Mouse (Mus musculus) cerebellum, adult 2 months (tissue): ENCODE measurements around the gene Neurl1b. TPM values are rescaled to one million over a fixed set of nuclear protein-coding genes. Genes with fewer than 3 reads are reported as not detected.

Experiments
- DNase-seq, 2 experiments: peaks; one replicate each; pipeline ENCODE4 v3.0.0; 2021
- H3K27ac ChIP-seq: fragments of 200-500 bp; 2 replicates; pipeline ENCODE4 v1.5.1; 2012; ENCODE audit warnings: low read length, control low read depth, inconsistent platforms; ENCODE audit not compliant: insufficient read depth
- H3K27me3 ChIP-seq: fragments of 200-500 bp; 2 replicates; pipeline ENCODE4 v1.6.1; 2012; ENCODE audit warnings: inconsistent platforms, mild to moderate bottlenecking, low read length, moderate library complexity; ENCODE audit not compliant: control insufficient read depth, insufficient read depth
- H3K4me1 ChIP-seq: fragments of 200-500 bp; 2 replicates; pipeline ENCODE4 v1.6.1; 2011; ENCODE audit warnings: low read length; ENCODE audit not compliant: control insufficient read depth, insufficient read depth
- H3K4me3 ChIP-seq: fragments of 200-500 bp; replicated peaks from 2 replicates; pipeline ENCODE3; 2011; ENCODE audit warnings: mild to moderate bottlenecking, low read depth, low read length, control low read depth; ENCODE audit not compliant: insufficient read depth
- CTCF ChIP-seq: fragments of 200-500 bp; IDR thresholded peaks from 2 replicates; pipeline ENCODE4 v1.5.1; 2011; ENCODE audit warnings: low read depth, mild to moderate bottlenecking, control low read depth, low read length, moderate library complexity, borderline replicate concordance; ENCODE audit not compliant: insufficient read depth
- POLR2A ChIP-seq: fragments of 200-500 bp; IDR thresholded peaks from 2 replicates; pipeline ENCODE4 v1.6.1; 2011; ENCODE audit warnings: low read length, control low read depth, borderline replicate concordance; ENCODE audit not compliant: insufficient read depth
- WGBS: fragments of 180-500 bp; shearing (Covaris S2); methylation state at CpG from one replicate; pipeline ENCODE4 v1.1.7; 2018; 5-methylcytosine and 5-hydroxymethylcytosine counted together
- polyA plus RNA-seq: library from polyadenylated mRNA; depleted of rRNA; stranded (reverse); fragments of >200 nt; gene quantifications from 2 replicates; pipeline ENCODE4 v1.2.3, GENCODE M21; 2012

Neurl1b gene
- polyA plus RNA-seq, 1 experiment: 1.1 TPM

- WGBS: 39% methylated on average over 6 of the region's 6 CpGs
- H3K4me3 ChIP-seq: no peak overlapping the region
- H3K4me1 ChIP-seq: no peaks in the 10 kb centered on the region
- H3K27me3 ChIP-seq: no peaks in the 10 kb centered on the region
- no peak overlapping the region for H3K27ac ChIP-seq
- peak in 1 of 2 experiments; percentile 18 for DNase-seq
- TF ChIP-seq CTCF: no peak
- no peak for TF ChIP-seq POLR2A
These were observed 65.0 kb downstream of the Neurl1b start for GRCm38 (mm10) chr17:26479619-26480018.

GRCm38 (mm10) chr17:26480956-26481355, 66.3 kb downstream of the Neurl1b start:
- WGBS: 98% methylated on average over 4 of the region's 4 CpGs
- Histone ChIP-seq H3K4me1 (no peaks in the 10 kb centered on the region), H3K4me3 (no peak overlapping the region), H3K27ac (no peak overlapping the region), H3K27me3 (no peaks in the 10 kb centered on the region)
- TF ChIP-seq POLR2A (no peak), CTCF (no peak)
- DNase-seq: no peak

- no peaks in the 10 kb centered on the region for H3K27me3 ChIP-seq
- H3K27ac ChIP-seq: no peak overlapping the region
- H3K4me1 ChIP-seq: no peaks in the 10 kb centered on the region
- 79% methylated on average over 14 of the region's 14 CpGs for WGBS
- no peak for DNase-seq
- no peak for TF ChIP-seq CTCF
- H3K4me3 ChIP-seq: no peak overlapping the region
These were observed 70.2 kb downstream of the Neurl1b start for GRCm38 (mm10) chr17:26484626-26485421.

GRCm38 (mm10) chr17:26487266-26487665, 72.6 kb downstream of the Neurl1b start:
- no peaks in the 10 kb centered on the region for H3K27me3 ChIP-seq
- TF ChIP-seq POLR2A: no peak
- no peak for TF ChIP-seq CTCF
- no peak overlapping the region for H3K27ac ChIP-seq
- H3K4me1 ChIP-seq: peaks cover 8% of the 10 kb centered on the region
- 47% methylated on average over 5 of the region's 5 CpGs for WGBS
- no peak for DNase-seq
- H3K4me3 ChIP-seq: no peak overlapping the region

- peaks cover 8% of the 10 kb centered on the region for H3K4me1 ChIP-seq
- no peak for TF ChIP-seq POLR2A
- TF ChIP-seq CTCF: no peak
- DNase-seq: no peak
- WGBS: 97% methylated on average over 4 of the region's 4 CpGs
- no peak overlapping the region for H3K27ac ChIP-seq
- no peaks in the 10 kb centered on the region for H3K27me3 ChIP-seq
- no peak overlapping the region for H3K4me3 ChIP-seq
These were observed 73.3 kb downstream of the Neurl1b start for GRCm38 (mm10) chr17:26487917-26488316.

GRCm38 (mm10) chr17:26488711-26489403, 74.2 kb downstream of the Neurl1b start:
- Histone ChIP-seq H3K27ac (no peak overlapping the region), H3K4me1 (peaks cover 8% of the 10 kb centered on the region), H3K4me3 (no peak overlapping the region), H3K27me3 (no peaks in the 10 kb centered on the region)
- 72% methylated on average over 8 of the region's 8 CpGs for WGBS
- no peak for TF ChIP-seq CTCF
- no peak for TF ChIP-seq POLR2A
- DNase-seq: no peak

GRCm38 (mm10) chr17:26490072-26490471, 75.4 kb downstream of the Neurl1b start:
- Histone ChIP-seq H3K4me3 (no peak overlapping the region), H3K27ac (no peak overlapping the region), H3K27me3 (no peaks in the 10 kb centered on the region), H3K4me1 (peaks cover 8% of the 10 kb centered on the region)
- no peak for DNase-seq
- 92% methylated on average over 10 of the region's 10 CpGs for WGBS
- TF ChIP-seq POLR2A: no peak
- no peak for TF ChIP-seq CTCF

- DNase-seq: peak; percentile 66 to 75
- 6% methylated on average over 2 of the region's 2 CpGs for WGBS
- Histone ChIP-seq H3K4me3 (no peak overlapping the region), H3K4me1 (peaks cover 8% of the 10 kb centered on the region), H3K27ac (peak overlapping the region; percentile 19; the same call in 1 of the 2 replicates), H3K27me3 (no peaks in the 10 kb centered on the region)
- TF ChIP-seq CTCF (no peak), POLR2A (no peak)
These were observed 76.3 kb downstream of the Neurl1b start for GRCm38 (mm10) chr17:26490910-26491309.
